Mouse (Mus musculus) embryonic fibroblast, embryonic 13.5 days (primary cell): ENCODE data around the gene Olfr1082. TPM values are rescaled to one million over a fixed set of nuclear protein-coding genes. Genes with fewer than 3 reads are reported as not detected.
"Not testable (repeated sequence)": the region's sequence is repeated elsewhere in the genome, so short reads cannot be mapped to it uniquely, and the experiment has no call there.

Source experiments
- H3K27ac ChIP-seq: 2 replicates; pipeline ENCODE4 v1.5.1; 2012; ENCODE audit warnings: low read length, control low read depth, inconsistent platforms; ENCODE audit not compliant: insufficient read depth
- H3K4me1 ChIP-seq: 2 replicates; pipeline ENCODE4 v1.6.1; 2011; ENCODE audit warnings: low read length; ENCODE audit not compliant: control insufficient read depth, insufficient read depth
- H3K4me3 ChIP-seq: 2 replicates; pipeline ENCODE4 v1.5.1; 2011; ENCODE audit warnings: mild to moderate bottlenecking, control low read depth, low read length; ENCODE audit not compliant: insufficient read depth
- polyA plus RNA-seq: library from polyadenylated mRNA; stranded (reverse); fragments of >200 nt; gene quantifications from 2 replicates; pipeline ENCODE4 v1.2.4, GENCODE M21; 2011; ENCODE audit warnings: low read depth; ENCODE audit not compliant: missing spikeins, insufficient read length

Olfr1082 gene
- polyA plus RNA-seq: not detected in 2 replicates

GRCm38 (mm10) chr2:86598866-86599265 lies at the start of gene Olfr1082:
Gene Olfr1082 (minus strand): TSS chr2:86598966.
- H3K4me1 ChIP-seq, H3K4me3 ChIP-seq, H3K27ac ChIP-seq: not testable (repeated sequence)

- H3K4me3 ChIP-seq, H3K4me1 ChIP-seq, H3K27ac ChIP-seq: not testable (repeated sequence)
Observed at GRCm38 (mm10) chr2:86639625-86640024, 40.9 kb upstream of the Olfr1082 start, which contains the start of gene Olfr1084. Gene Olfr1084 (minus strand): TSS chr2:86639725.

GRCm38 (mm10) chr2:86558135-86558534 lies 40.6 kb downstream of the Olfr1082 start, which contains the start of gene Olfr1080:
Gene Olfr1080 (minus strand): TSS chr2:86558235.
- H3K27ac ChIP-seq, H3K4me1 ChIP-seq, H3K4me3 ChIP-seq: not testable (repeated sequence)

Other genes with a start within 250 kb of the Olfr1082 start
- not detected in 2 replicates for gene Olfr1055, start 248.7 kb downstream of the Olfr1082 start, polyA plus RNA-seq
- not detected in 2 replicates for gene Olfr1056, start 236.5 kb downstream of the Olfr1082 start, polyA plus RNA-seq
- not detected in 2 replicates for gene Olfr1057, start 220.6 kb downstream of the Olfr1082 start, polyA plus RNA-seq
- not detected in 2 replicates for gene Olfr1058, start 210.4 kb downstream of the Olfr1082 start, polyA plus RNA-seq
- gene Olfr1061, start 184.9 kb downstream of the Olfr1082 start, polyA plus RNA-seq: not detected in 2 replicates
- gene Olfr1062, start 172.2 kb downstream of the Olfr1082 start, polyA plus RNA-seq: not detected in 2 replicates
- gene Olfr1065, start 148.4 kb downstream of the Olfr1082 start, polyA plus RNA-seq: not detected in 2 replicates
- gene Olfr1066, start 142.7 kb downstream of the Olfr1082 start, polyA plus RNA-seq: not detected in 2 replicates
- gene Olfr228, start 111.6 kb downstream of the Olfr1082 start, polyA plus RNA-seq: not detected in 2 replicates
- gene Olfr1076, start 90.5 kb downstream of the Olfr1082 start, polyA plus RNA-seq: not detected in 2 replicates
- not detected in 2 replicates for gene Olfr1079, start 56.5 kb downstream of the Olfr1082 start, polyA plus RNA-seq
- not detected in 2 replicates for gene Olfr1080, start 40.7 kb downstream of the Olfr1082 start, polyA plus RNA-seq
- not detected in 2 replicates for gene Olfr1084, start 40.8 kb upstream of the Olfr1082 start, polyA plus RNA-seq
- gene Olfr1085, start 63.1 kb upstream of the Olfr1082 start, polyA plus RNA-seq: not detected in 2 replicates
- not detected in 2 replicates for gene Olfr1086, start 81.1 kb upstream of the Olfr1082 start, polyA plus RNA-seq
- not detected in 2 replicates for gene Olfr1087, start 99.4 kb upstream of the Olfr1082 start, polyA plus RNA-seq
- gene Olfr1089, start 134.7 kb upstream of the Olfr1082 start, polyA plus RNA-seq: not detected in 2 replicates
- gene Olfr1090, start 160.0 kb upstream of the Olfr1082 start, polyA plus RNA-seq: not detected in 2 replicates
- not detected in 2 replicates for gene Olfr1093, start 183.5 kb upstream of the Olfr1082 start, polyA plus RNA-seq
- not detected in 2 replicates for gene Olfr141, start 211.1 kb upstream of the Olfr1082 start, polyA plus RNA-seq
- gene Olfr1094, start 225.7 kb upstream of the Olfr1082 start, polyA plus RNA-seq: not detected in 2 replicates